Mouse (Mus musculus): ENCODE data around the gene Slc35g2. TPM values are rescaled to one million over a fixed set of nuclear protein-coding genes. Genes with fewer than 3 reads are reported as not detected.
A peak's percentile ranks its signal among the peaks of the same experiment; 100 is the strongest.

Gene Slc35g2
- total and polyA plus RNA-seq, 2 experiments from 2014 or later, result 12.0 to 16.1 TPM

- Histone ChIP-seq H3K36me3 (replicated peaks; ENCODE audit: control insufficient read depth, insufficient read depth, low read length) (peaks cover under 1% of the 10 kb centered on the region; the same call in 1 of the 2 replicates), H3K27ac (ENCODE audit: low read depth) (no peak overlapping the region), H3K4me2 (ENCODE audit: low read depth, low read length) (no peak overlapping the region), H3K9ac (replicated peaks; ENCODE audit: low read depth, low read length) (no peak overlapping the region), H3K27me3 (ENCODE audit: control insufficient read depth, insufficient read depth, low read length) (no peaks in the 10 kb centered on the region), H3K4me3 (ENCODE audit: low read depth, low read length) (no peak overlapping the region), H3K4me1 (ENCODE audit: control insufficient read depth, insufficient read depth) (no peaks in the 10 kb centered on the region), H3K9me3 (replicated peaks; ENCODE audit: control insufficient read depth, low read length) (no peaks in the 10 kb centered on the region)
- no peak for DNase-seq (ENCODE audit: low spot score)
- WGBS, result 82% methylated on average over 4 of the region's 4 CpGs
- TF ChIP-seq EP300 (IDR thresholded peaks at IDR 0.05; ENCODE audit: low read depth) (no peak), CTCF (IDR thresholded peaks at IDR 0.05; ENCODE audit: low read depth) (no peak)
- no peak for ATAC-seq (ENCODE audit: insufficient read depth, low read depth)
Measured at GRCm38 (mm10) chr9:100558023-100558573, 12.8 kb downstream of the Slc35g2 start.

GRCm38 (mm10) chr9:100555686-100556085 lies 15.2 kb downstream of the Slc35g2 start:
- Histone ChIP-seq H3K4me3 (ENCODE audit: low read depth, low read length) (no peak overlapping the region), H3K9me3 (replicated peaks; ENCODE audit: control insufficient read depth, low read length) (no peaks in the 10 kb centered on the region), H3K9ac (replicated peaks; ENCODE audit: low read depth, low read length) (no peak overlapping the region), H3K27me3 (ENCODE audit: control insufficient read depth, insufficient read depth, low read length) (no peaks in the 10 kb centered on the region), H3K4me1 (ENCODE audit: control insufficient read depth, insufficient read depth) (no peaks in the 10 kb centered on the region), H3K27ac (ENCODE audit: low read depth) (no peak overlapping the region), H3K4me2 (ENCODE audit: low read depth, low read length) (no peak overlapping the region), H3K36me3 (replicated peaks; ENCODE audit: control insufficient read depth, insufficient read depth, low read length) (peaks cover 7% of the 10 kb centered on the region; the same call in 1 of the 2 replicates)
- WGBS, result 62% methylated on average over 5 of the region's 5 CpGs
- no peak for DNase-seq (ENCODE audit: low spot score)
- ATAC-seq (ENCODE audit: insufficient read depth, low read depth), result no peak
- no peak for TF ChIP-seq EP300 (IDR thresholded peaks at IDR 0.05; ENCODE audit: low read depth)
- TF ChIP-seq CTCF (IDR thresholded peaks at IDR 0.05; ENCODE audit: low read depth), result no peak

GRCm38 (mm10) chr9:100548313-100548712 lies 22.6 kb downstream of the Slc35g2 start:
- peaks cover 18% of the 10 kb centered on the region for H3K4me1 ChIP-seq (ENCODE audit: control insufficient read depth, insufficient read depth)
- no peak overlapping the region for H3K4me3 ChIP-seq (ENCODE audit: low read depth, low read length)
- DNase-seq (ENCODE audit: low spot score), result no peak
- no peaks in the 10 kb centered on the region for H3K27me3 ChIP-seq (ENCODE audit: control insufficient read depth, insufficient read depth, low read length)
- WGBS, result 90% methylated on average over 2 of the region's 2 CpGs
- ATAC-seq (ENCODE audit: insufficient read depth, low read depth), result no peak
- no peaks in the 10 kb centered on the region; the same call in 1 of the 2 replicates for H3K9me3 ChIP-seq (replicated peaks; ENCODE audit: control insufficient read depth, low read length)
- no peak overlapping the region for H3K4me2 ChIP-seq (ENCODE audit: low read depth, low read length)
- peaks cover 12% of the 10 kb centered on the region for H3K36me3 ChIP-seq (replicated peaks; ENCODE audit: control insufficient read depth, insufficient read depth, low read length)
- TF ChIP-seq EP300 (IDR thresholded peaks at IDR 0.05; ENCODE audit: low read depth) (no peak), CTCF (IDR thresholded peaks at IDR 0.05; ENCODE audit: low read depth) (peak; percentile 44)
- H3K9ac ChIP-seq (replicated peaks; ENCODE audit: low read depth, low read length), result no peak overlapping the region
- no peak overlapping the region for H3K27ac ChIP-seq (ENCODE audit: low read depth)

- Histone ChIP-seq H3K9ac (replicated peaks; ENCODE audit: low read depth, low read length) (peak overlapping the region; percentile 94), H3K36me3 (replicated peaks; ENCODE audit: control insufficient read depth, insufficient read depth, low read length) (peaks cover 5% of the 10 kb centered on the region; the same call in 1 of the 2 replicates), H3K27me3 (ENCODE audit: control insufficient read depth, insufficient read depth, low read length) (no peaks in the 10 kb centered on the region), H3K9me3 (replicated peaks; ENCODE audit: control insufficient read depth, low read length) (no peaks in the 10 kb centered on the region; the same call in 1 of the 2 replicates), H3K4me2 (ENCODE audit: low read depth, low read length) (peak overlapping the region; percentile 80), H3K4me1 (ENCODE audit: control insufficient read depth, insufficient read depth) (peaks cover 19% of the 10 kb centered on the region), H3K27ac (ENCODE audit: low read depth) (peak overlapping the region; percentile 88), H3K4me3 (ENCODE audit: low read depth, low read length) (peak overlapping the region; percentile 97)
- ATAC-seq (ENCODE audit: insufficient read depth, low read depth) (no peak), DNase-seq (ENCODE audit: low spot score) (peak; percentile 24)
- 8% methylated on average over 9 of the region's 9 CpGs for WGBS
- TF ChIP-seq EP300 (IDR thresholded peaks at IDR 0.05; ENCODE audit: low read depth), result no peak
Measured at GRCm38 (mm10) chr9:100546594-100546910, 24.3 kb downstream of the Slc35g2 start.

GRCm38 (mm10) chr9:100545715-100546593 lies 24.9 kb downstream of the Slc35g2 start, which contains the start of gene Nck1:
Gene Nck1, minus strand, starts transcription at chr9:100546134.
- under 1% methylated on average over 84 of the region's 93 CpGs for WGBS
- peak; percentile 98 for DNase-seq (ENCODE audit: low spot score)
- Histone ChIP-seq H3K9ac (replicated peaks; ENCODE audit: low read depth, low read length) (peak within 1 kb of the TSS; percentile 94), H3K27ac (ENCODE audit: low read depth) (peak within 1 kb of the TSS; percentile 88), H3K9me3 (replicated peaks; ENCODE audit: control insufficient read depth, low read length) (no peaks in the 10 kb centered on the region; the same call in 1 of the 2 replicates), H3K27me3 (ENCODE audit: control insufficient read depth, insufficient read depth, low read length) (no peaks in the 10 kb centered on the region), H3K4me1 (ENCODE audit: control insufficient read depth, insufficient read depth) (peaks cover 19% of the 10 kb centered on the region), H3K4me3 (ENCODE audit: low read depth, low read length) (peak within 1 kb of the TSS; percentile 97), H3K4me2 (ENCODE audit: low read depth, low read length) (peak within 1 kb of the TSS; percentile 82), H3K36me3 (replicated peaks; ENCODE audit: control insufficient read depth, insufficient read depth, low read length) (peaks cover 5% of the 10 kb centered on the region; the same call in 1 of the 2 replicates)
- peak; percentile 98 for ATAC-seq (ENCODE audit: insufficient read depth, low read depth)
- peak; percentile 67 for TF ChIP-seq CTCF (IDR thresholded peaks at IDR 0.05; ENCODE audit: low read depth)
- 0 out of 2 replicates have a peak, but pooled peaks have one; percentile 11 for TF ChIP-seq EP300 (IDR thresholded peaks at IDR 0.05; ENCODE audit: low read depth)

Data from heart, postnatal 0 days (tissue).